Mouse (Mus musculus): ENCODE results near the gene Lrrc4b. TPM values are rescaled to one million over a fixed set of nuclear protein-coding genes. Genes with fewer than 3 reads are reported as not detected.

Lrrc4b gene
- total RNA-seq, 2 experiments from 2014 or later, result 268 to 278 TPM

DNA sequence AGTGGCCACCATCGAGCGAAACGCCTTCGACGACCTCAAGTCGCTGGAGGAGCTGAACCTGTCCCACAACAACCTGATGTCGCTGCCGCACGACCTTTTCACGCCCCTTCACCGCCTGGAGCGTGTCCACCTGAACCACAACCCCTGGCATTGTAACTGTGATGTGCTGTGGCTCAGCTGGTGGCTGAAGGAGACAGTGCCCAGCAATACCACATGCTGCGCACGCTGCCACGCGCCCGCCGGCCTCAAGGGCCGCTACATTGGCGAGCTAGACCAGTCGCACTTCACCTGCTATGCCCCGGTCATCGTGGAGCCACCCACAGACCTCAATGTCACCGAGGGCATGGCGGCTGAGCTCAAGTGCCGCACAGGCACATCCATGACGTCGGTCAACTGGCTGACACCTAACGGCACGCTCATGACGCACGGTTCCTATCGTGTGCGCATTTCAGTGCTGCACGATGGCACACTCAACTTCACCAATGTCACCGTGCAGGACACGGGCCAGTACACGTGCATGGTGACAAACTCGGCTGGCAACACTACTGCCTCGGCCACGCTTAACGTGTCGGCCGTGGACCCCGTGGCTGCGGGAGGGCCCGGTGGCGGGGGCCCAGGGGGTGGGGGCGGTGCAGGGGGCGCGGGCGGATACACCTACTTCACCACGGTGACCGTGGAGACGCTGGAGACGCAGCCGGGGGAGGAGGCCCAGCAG is 32.8 kb downstream of the Lrrc4b start:
- intact Hi-C loops (cut with DNase I), result loop anchor here (2.0 kb wide), 1 partner anchor 17 kb away; no protein-coding TSS in a partner anchor
- DNase-seq (ENCODE audit: low spot score in 2 of 2), result no peak

DNA sequence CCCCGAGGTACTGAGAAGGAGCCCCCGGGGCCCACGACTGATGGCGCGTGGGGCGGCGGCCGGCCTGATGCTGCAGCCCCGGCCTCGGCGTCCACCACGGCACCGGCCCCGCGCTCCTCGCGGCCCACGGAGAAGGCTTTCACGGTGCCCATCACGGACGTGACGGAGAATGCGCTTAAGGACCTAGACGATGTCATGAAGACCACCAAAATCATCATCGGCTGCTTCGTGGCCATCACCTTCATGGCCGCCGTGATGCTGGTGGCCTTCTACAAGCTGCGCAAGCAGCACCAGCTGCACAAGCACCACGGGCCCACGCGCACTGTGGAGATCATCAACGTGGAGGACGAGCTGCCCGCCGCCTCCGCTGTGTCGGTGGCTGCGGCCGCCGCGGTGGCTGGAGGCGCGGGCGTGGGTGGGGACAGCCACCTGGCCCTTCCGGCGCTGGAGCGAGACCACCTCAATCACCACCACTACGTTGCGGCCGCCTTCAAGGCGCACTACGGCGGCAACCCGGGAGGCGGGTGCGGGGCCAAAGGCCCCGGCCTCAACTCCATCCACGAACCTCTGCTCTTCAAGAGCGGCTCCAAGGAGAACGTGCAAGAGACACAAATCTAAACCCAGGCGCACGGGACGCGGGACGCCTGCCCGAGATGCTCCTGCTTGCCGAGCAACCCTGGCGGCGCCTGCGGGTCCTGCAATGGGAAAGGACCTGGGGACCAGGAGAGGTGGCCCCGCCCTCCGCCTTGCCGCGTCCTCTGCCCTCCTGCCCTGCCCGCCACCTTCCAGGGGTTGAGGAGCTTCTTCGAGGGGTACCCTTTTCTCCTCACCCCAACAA is 33.6 kb downstream of the Lrrc4b start:
- intact Hi-C loops (cut with DNase I), result loop anchor here (2.0 kb wide), 1 partner anchor 18 kb away; no protein-coding TSS in a partner anchor

DNA sequence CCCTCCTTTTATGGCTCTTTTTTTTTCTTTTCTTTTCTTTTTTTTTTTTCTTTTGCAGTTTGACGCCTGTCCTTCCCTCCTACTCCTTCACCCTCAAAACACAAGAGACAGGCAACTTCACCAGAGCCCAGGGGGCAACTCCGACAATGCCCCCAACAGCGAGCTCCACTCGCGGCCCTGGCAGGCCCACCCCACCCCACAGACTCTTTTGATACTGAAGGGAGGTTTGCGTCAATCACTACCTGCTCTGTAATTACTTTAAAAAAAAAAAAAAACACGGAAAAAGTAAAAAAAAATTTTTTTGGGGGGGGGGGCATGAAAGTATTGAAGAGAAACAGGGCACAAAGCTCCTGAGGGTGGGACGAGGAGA is 34.2 kb downstream of the Lrrc4b start:
- intact Hi-C loops (cut with DNase I), result loop anchor here (2.0 kb wide), 1 partner anchor 18 kb away; no protein-coding TSS in a partner anchor
- no peak for DNase-seq (ENCODE audit: low spot score in 2 of 2)

More for the DNA sequence above, 33.6 kb downstream of the Lrrc4b start:
- DNase-seq (ENCODE audit: low spot score in 2 of 2), result no peak

DNA sequence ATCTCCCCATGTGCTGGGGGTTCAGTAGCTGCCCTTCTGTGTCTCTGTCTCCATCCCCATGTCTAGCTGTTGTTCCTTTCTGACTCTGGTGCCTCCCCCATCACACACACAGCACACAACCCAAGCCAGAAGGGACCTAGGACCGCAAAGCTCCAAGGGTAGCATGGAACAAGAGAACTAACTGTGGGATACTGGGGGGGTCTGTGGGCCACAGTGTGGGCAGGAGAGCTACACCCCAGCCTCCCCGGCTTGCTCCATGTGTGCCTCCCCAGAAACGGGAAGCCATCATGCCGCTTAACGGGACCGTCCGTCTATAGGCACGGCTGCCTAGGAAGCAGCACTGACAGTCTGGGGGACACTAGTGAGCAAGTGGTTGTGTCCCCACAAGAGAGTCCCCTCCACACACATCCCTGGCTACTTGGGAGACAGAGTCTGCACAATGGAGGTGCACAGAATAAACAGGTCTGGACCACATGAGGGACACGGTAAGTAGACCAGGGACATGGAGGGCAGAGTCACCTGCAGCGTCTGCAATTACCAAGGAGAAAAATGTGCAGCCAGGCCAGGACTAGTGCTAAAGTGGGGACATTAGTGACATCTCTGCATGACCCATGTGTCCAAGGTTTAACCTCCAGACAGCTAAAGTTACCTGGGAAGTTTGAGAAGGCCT is 34.9 kb downstream of the Lrrc4b start:
- intact Hi-C loops (cut with DNase I), result loop anchor here (2.0 kb wide), 1 partner anchor 19 kb away; no protein-coding TSS in a partner anchor

DNA sequence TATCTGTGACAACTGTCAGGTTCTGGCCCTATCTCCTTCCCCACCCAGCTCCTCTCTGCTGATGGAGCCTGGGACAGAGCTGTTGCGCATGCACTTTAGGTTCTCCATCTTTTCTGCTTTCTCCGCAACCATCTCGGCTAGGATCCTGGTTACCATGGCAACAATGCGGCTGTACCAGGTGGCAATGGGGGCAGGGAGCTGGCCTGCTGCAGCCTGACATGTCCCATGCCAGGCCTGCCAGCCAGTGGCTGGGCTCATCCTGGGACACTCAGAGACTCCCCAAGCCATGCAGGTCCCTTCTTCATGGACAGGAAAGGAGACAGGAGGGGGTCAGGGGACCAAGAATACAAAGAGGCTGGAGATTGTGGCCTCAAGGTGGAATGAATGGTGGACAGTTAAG is 35.7 kb downstream of the Lrrc4b start:
- peak; percentile 84 to 95 for DNase-seq (ENCODE audit: low spot score in 2 of 2)
- intact Hi-C loops (cut with DNase I), result no loop called here

More for the DNA sequence above, 34.9 kb downstream of the Lrrc4b start:
- no peak for DNase-seq (ENCODE audit: low spot score in 2 of 2)

DNA sequence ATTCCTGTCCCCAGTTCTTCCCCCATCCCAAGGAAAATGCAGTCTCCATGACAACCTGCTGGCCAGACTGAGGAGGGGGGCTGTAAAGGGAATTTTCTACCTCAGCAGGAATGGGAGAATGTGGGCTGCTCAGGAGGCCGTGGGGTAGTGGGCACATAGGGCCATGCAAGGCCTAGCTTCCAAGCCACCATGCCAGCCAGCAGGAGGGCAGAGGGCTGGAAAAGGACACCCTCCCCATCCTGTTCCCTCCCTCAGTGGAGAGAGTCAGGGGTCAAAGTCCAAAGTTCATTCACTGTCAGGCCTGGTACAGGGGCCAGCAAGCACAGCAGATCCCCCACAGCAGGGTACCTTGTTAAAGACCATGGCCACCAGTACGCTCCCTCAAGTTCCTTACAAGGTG is 36.3 kb downstream of the Lrrc4b start, which contains the start of gene Aspdh:
TSS of gene Aspdh (plus strand) at position 281 of the 400 bp plus-strand sequence.
- intact Hi-C loops (cut with DNase I), result no loop called here
- DNase-seq (ENCODE audit: low spot score in 2 of 2), result no peak

DNA sequence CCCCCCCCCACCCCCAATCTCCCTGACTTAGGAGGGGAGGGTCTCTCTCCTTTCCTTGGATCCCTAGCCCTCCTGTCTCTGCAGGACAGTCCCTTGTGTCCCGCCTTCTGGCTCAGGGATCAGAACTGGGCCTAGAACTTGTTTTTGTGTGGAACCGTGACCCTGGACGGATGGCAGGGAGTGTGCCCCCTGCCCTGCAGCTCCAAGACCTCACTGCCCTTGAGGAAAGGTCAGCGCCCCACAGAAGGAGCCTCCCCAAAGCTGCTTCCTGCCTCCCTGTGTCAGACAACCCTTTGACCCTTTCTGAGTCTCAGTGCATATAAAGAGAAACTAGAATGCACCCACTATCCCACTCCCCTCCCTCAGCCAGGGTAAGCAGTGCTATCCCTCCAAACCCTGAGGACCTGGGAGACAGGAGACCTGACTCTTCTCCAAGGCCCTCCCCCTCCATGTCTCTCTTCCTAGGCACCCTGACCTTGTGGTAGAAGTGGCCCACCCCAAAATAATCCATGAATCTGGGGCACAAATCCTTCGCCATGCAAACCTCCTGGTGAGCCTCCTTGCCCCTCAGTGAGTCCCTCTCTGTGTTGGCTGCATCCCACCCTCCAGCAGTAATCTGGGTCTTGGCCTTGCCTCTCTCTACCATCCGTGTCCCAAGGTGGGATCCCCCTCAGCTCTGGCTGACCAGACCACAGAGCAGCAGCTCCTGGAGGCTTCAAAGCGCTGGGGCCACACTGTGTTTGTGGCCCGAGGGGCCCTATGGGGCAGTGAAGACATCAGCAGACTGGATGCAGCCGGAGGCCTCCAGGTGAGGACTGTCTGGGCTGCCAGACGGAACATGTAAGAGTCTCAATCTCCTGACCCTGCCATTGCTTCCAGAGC is 37.4 kb downstream of the Lrrc4b start:
- no peak for DNase-seq (ENCODE audit: low spot score in 2 of 2)
- intact Hi-C loops (cut with DNase I), result no loop called here

DNA sequence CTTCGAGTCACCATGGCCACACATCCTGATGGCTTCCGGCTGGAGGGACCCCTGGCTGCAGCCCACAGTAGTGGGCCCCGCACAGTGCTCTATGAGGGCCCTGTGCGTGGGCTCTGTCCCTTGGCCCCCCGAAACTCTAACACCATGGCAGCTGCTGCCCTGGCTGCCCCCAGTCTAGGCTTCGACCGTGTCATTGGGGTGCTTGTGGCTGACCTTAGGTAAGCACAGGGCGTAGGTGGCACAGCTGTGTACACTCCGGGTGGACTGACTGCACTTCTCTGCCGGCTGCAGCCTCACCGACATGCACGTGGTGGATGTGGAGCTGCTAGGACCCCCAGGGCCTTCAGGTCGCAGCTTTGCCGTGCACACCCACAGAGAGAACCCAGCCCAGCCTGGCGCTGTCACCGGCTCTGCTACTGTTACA is 38.1 kb downstream of the Lrrc4b start:
- intact Hi-C loops (cut with DNase I), result no loop called here

DNA sequence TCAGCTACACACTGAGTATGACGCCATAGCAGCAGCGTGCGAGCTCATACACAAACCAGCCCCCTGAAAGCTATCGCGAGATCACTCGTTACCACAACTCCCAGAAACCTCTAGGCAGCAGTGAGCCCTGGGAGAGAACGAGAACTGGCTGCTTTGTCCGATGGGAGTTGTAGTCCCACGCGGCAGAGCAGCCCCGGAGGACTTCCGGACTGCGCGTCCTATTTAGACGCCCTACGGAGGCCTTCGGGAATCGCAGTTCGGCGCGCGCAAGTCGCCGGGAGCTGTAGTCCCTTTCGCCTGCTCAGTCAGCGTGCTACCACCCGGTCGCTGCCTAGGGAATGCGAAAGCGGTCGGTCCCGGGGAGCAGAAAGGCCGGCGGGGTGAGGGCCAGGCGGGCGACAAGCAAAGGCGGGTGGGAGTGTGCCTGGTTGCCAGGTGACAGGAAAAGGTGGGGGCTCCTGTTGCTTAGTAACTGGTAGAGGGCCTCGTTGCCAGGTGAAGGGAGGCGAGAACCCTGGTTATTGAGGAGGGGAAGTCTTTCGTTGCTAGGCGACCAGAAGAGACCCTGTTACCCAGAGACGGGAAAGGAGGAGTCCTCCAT is 39.1 kb downstream of the Lrrc4b start, which contains the start of gene Josd2:
TSS of gene Josd2 (plus strand) at position 170 of the 601 bp plus-strand sequence.
- intact Hi-C loops (cut with DNase I), result no loop called here
- DNase-seq (ENCODE audit: low spot score in 2 of 2), result peak; percentile 96 to 99

More for the DNA sequence above, 38.1 kb downstream of the Lrrc4b start:
- DNase-seq (ENCODE audit: low spot score in 2 of 2), result no peak

DNA sequence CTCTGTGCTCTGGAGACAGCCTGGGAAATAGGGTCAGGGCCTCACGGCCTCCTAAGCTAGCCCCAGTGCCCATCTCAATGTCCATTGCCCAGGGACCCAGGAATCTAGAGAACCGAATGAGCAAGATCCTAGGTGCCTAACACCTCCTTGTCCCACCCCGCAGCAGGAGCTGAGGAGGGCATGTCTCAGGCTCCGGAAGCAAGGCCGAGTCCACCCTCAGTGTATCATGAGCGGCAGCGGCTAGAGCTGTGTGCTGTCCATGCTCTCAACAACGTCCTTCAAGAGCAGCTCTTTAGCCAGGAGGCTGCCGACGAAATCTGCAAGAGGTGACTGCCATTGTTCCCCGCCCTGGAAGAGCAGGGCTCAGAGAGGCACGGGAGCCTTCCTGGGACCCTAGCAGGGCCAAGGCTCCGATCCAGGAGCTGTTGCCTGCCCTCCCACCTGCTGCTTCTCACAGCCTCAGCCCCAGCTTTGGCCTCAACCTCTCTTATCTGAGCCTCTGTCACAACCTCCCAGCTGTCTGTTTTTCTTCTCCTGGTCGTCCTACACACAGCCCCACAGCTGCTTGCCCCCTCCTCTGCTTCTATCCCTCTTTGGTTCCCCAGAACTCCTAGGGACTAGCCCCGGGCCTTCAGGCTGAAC is 39.9 kb downstream of the Lrrc4b start:
- intact Hi-C loops (cut with DNase I), result no loop called here
- DNase-seq (ENCODE audit: low spot score in 2 of 2), result no peak

DNA sequence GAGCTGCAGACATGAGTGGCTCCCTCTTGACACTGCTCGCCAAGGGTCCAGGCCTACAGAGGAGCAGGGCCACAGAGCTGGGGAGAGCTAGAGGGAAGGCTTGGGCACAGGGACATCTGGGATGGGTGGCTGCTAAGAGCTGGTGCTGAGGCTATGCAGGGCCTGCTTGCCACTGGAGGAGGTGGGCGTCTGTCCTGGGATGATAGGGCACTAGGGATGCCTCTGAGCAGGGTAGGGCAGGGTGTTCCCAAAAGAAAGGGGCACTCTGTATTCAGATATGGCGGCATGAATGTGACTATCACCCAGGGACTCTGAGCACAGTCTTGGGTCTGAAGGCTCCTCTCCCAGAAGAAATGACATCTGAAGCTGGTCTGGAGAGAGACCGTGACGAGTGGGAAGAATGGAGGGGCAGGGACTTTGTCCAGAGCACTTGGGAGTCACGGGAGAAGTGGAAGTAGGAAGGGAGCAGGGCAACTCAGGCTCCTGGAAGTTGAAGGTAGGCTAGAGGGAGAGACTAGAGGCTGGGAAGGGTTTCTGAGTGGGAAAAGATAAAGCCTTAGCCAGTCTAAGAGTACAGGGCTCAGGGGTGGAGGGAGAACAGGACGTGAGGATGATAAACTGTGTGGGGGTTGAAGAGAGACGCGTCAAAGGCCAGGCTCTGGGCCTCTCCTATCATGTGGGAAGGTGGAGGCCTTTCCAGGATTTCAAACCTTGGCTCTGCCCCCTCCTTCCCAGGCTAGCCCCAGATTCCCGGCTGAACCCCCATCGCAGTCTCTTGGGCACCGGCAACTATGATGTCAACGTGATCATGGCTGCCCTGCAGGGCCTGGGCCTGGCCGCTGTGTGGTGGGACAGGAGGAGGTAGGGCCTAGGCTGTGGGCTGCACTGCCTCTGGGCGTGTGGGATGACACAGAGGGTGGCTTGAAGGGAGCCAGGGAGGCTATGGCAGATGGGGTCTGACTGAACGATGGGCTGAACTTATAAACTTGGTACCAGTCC is 41.2 kb downstream of the Lrrc4b start:
- no peak for DNase-seq (ENCODE audit: low spot score in 2 of 2)
- intact Hi-C loops (cut with DNase I), result loop anchor here (5.0 kb wide), 1 partner anchor 98 kb away; no protein-coding TSS in a partner anchor

DNA sequence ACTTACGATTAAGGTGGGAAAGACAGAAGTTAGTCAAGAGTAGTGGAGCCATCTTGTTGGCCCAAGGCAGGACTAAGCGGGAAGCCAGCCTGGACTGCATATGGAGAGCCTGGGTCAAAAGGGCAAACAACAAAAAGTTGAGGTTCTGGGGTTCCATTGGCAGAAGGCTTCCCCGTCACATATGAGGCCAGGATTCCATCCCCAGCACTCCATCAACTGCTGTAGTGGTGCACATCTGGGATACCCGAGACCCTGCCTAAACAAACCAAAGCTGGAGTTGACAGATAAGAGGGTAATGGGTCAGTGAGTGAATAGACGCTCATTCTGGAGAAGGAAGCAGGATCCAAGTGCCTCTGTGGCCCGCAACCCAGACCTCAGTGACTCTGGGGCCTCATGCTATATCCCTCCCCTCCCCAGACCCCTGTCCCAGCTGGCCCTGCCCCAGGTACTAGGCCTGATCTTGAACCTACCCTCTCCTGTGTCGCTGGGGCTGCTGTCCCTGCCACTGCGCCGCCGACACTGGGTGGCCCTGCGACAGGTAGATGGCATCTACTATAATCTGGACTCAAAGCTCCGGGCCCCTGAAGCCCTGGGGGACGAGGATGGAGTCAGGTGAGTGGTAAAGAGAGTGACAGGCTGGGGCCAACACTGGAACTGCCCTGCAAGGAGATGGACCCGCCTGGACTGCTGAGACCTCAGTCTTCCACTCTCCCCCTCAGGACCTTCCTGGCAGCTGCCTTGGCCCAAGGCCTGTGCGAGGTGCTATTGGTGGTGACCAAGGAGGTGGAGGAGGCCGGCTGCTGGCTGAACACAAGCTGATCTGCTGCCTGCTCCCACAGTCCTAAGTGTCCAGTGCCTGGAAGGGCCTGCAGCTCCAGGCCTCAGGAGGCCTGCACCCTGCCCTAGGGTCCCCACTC is 42.1 kb downstream of the Lrrc4b start:
- intact Hi-C loops (cut with DNase I), result loop anchor here (5.0 kb wide), 1 partner anchor 99 kb away; no protein-coding TSS in a partner anchor
- no peak for DNase-seq (ENCODE audit: low spot score in 2 of 2)

DNA sequence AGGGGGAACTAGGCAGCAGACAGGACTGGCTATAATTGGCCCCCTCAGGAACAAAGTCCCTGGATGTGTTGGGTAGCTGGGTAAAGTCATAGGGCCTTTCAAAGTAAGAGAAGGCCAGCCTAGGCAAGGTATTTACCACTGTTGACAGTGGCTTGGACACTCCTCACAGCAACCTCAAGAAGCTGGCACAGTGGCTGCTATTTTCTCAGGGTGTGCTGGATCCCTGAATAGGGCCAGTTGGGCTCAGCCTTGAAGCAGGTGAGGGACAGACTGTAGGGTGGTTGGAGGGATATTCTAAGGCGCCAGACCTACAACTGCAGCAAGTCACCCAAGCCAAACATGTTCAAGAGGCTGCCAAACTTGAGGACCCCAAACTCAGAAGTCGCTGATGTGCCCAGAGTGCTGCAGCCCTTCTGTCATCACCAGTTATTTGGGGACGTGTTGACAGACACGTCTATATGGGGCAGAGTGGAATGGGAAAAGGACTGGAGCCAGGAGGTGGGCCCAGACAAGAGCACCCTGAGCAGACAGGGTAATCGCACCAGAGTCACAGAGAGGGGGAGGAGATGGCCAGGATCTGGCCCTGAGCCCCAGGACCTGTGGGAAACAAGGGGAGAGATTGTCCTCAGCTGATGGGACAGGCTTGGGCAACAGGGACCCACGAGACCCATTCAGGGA is 43.2 kb downstream of the Lrrc4b start:
- DNase-seq (ENCODE audit: low spot score in 2 of 2), result no peak
- intact Hi-C loops (cut with DNase I), result loop anchor here (5.0 kb wide), 1 partner anchor 100 kb away; no protein-coding TSS in a partner anchor

DNA sequence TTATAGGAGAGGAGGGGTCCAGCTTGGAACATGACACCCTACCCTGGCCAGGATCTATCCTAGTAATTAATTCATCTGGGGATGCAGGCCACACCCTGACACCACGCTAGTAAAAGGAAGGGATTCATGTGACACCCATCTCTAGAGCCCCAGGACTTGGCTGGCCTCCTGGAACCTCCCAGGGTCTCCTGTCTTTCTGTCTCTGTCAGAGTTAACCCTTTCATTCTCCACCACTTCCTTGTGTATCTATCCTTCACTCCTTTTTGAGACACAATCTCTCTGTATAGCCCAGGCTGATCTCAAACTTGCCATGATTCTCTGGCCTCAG is 43.7 kb downstream of the Lrrc4b start:
- intact Hi-C loops (cut with DNase I), result loop anchor here (5.0 kb wide), 1 partner anchor 100 kb away; no protein-coding TSS in a partner anchor
- DNase-seq (ENCODE audit: low spot score in 2 of 2), result no peak

DNA sequence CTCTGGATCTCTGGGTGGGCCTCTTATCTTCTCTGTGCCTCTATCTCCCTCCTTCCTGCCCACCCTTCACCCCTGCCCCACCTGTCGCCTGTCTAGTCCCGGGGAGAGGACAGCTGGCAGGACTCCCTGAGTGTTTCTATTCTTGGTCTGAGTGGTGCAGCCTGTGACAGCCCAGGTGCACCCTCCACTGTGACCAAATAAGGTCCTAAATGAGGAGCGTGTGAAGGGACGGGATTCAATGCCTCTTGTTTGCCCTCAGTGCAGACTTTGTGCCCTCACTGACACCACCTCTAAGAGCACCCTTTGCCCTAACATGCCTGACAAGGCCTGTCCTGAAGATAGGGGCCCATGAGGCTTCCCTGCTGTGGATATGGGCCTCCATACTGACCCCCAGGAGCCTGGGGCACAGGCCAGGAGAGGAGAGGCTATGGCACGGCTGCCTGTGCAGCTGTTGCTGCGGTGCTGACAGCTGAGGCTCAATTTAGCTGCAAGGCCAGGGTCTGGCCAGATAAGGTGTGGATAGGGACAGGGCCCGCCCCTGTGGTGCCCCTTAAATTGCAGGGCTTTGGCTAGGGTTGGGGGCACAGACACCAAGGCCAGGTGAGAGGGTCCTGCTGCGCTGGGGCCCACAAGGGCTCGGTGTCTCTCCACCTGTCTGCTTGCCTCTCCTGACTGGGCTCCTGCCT is 44.3 kb downstream of the Lrrc4b start:
- DNase-seq (ENCODE audit: low spot score in 2 of 2), result no peak

More for the DNA sequence above, 44.3 kb downstream of the Lrrc4b start:
- intact Hi-C loops (cut with DNase I), result loop anchor here (5.0 kb wide), 1 partner anchor 101 kb away; no protein-coding TSS in a partner anchor

Measured in left cerebral cortex, postnatal 25 days (tissue).